Mouse (Mus musculus): ENCODE measurements at regions not wholly inside any gene's neighbourhood (a gene's known extent, or its start where the extent isn't known, plus 50 kb on each side); places are given as distances from the start of the nearest gene placed in this dataset.

- WGBS, result 17% methylated on average over 5 of the region's 5 CpGs
- Histone ChIP-seq H3K36me3 (ENCODE audit: control insufficient read depth, insufficient read depth, low read length) (no peaks in the 10 kb centered on the region), H3K27me3 (ENCODE audit: control insufficient read depth, insufficient read depth, low read length) (no peaks in the 10 kb centered on the region), H3K4me3 (ENCODE audit: extremely low read depth, insufficient read depth, insufficient read length) (no peak overlapping the region), H3K27ac (ENCODE audit: insufficient read depth, low read length) (no peak overlapping the region), H3K4me1 (ENCODE audit: control insufficient read depth, insufficient read depth, insufficient read length) (no peaks in the 10 kb centered on the region; the same call in 1 of the 2 replicates)
- peak; percentile 14; the same call in 1 of the 2 replicates for TF ChIP-seq CTCF (IDR thresholded peaks at IDR 0.05; ENCODE audit: extremely low read depth, insufficient read depth, insufficient read length, insufficient replicate concordance)
- TF ChIP-seq POLR2A (IDR thresholded peaks at IDR 0.05; ENCODE audit: low read depth, low read length), result no peak
- DNase-seq (ENCODE audit: low read depth in 1 of 2, low spot score in 2 of 2), result no peak
Observed at GRCm38 (mm10) chr9:104410211-104410610, 72.7 kb upstream of the Acpp start.

DNA sequence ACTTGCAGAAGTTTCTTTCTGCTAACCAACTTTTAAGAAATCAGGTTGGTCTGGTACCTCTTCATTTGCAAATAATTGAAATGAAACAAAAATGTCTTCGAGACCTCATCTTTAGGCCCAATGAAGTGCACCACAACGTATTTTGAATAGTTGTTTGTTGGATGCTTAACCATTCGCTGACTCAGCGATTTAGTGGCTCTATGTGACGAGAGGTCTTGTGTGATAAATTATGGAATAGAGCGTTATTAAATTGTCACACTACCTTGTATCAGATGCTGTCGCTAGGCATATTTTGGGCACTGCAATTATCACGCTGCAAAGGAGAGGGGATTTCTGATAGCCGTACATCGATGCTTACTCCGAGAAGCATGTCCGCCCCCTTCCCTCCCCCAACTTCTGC lies 71.8 kb upstream of the Acpp start:
- Histone ChIP-seq H3K36me3 (ENCODE audit: control insufficient read depth, insufficient read depth, low read length) (no peaks in the 10 kb centered on the region), H3K4me1 (ENCODE audit: control insufficient read depth, insufficient read depth, insufficient read length) (no peaks in the 10 kb centered on the region; the same call in 1 of the 2 replicates), H3K27me3 (ENCODE audit: control insufficient read depth, insufficient read depth, low read length) (no peaks in the 10 kb centered on the region), H3K27ac (ENCODE audit: insufficient read depth, low read length) (no peak overlapping the region), H3K4me3 (ENCODE audit: extremely low read depth, insufficient read depth, insufficient read length) (no peak overlapping the region)
- DNase-seq (ENCODE audit: low read depth in 1 of 2, low spot score in 2 of 2), result no peak
- TF ChIP-seq POLR2A (IDR thresholded peaks at IDR 0.05; ENCODE audit: low read depth, low read length) (no peak), CTCF (IDR thresholded peaks at IDR 0.05; ENCODE audit: extremely low read depth, insufficient read depth, insufficient read length, insufficient replicate concordance) (no peak)
- 22% methylated on average over 12 of the region's 12 CpGs for WGBS

GRCm38 (mm10) chr9:104408571-104409294 lies 71.2 kb upstream of the Acpp start:
- Histone ChIP-seq H3K36me3 (ENCODE audit: control insufficient read depth, insufficient read depth, low read length) (no peaks in the 10 kb centered on the region), H3K4me1 (ENCODE audit: control insufficient read depth, insufficient read depth, insufficient read length) (no peaks in the 10 kb centered on the region; the same call in 1 of the 2 replicates), H3K27ac (ENCODE audit: insufficient read depth, low read length) (no peak overlapping the region), H3K4me3 (ENCODE audit: extremely low read depth, insufficient read depth, insufficient read length) (no peak overlapping the region), H3K27me3 (ENCODE audit: control insufficient read depth, insufficient read depth, low read length) (no peaks in the 10 kb centered on the region)
- WGBS, result 16% methylated on average over 21 of the region's 21 CpGs
- TF ChIP-seq CTCF (IDR thresholded peaks at IDR 0.05; ENCODE audit: extremely low read depth, insufficient read depth, insufficient read length, insufficient replicate concordance) (no peak), POLR2A (IDR thresholded peaks at IDR 0.05; ENCODE audit: low read depth, low read length) (no peak)
- no peak for DNase-seq (ENCODE audit: low read depth in 1 of 2, low spot score in 2 of 2)

DNA sequence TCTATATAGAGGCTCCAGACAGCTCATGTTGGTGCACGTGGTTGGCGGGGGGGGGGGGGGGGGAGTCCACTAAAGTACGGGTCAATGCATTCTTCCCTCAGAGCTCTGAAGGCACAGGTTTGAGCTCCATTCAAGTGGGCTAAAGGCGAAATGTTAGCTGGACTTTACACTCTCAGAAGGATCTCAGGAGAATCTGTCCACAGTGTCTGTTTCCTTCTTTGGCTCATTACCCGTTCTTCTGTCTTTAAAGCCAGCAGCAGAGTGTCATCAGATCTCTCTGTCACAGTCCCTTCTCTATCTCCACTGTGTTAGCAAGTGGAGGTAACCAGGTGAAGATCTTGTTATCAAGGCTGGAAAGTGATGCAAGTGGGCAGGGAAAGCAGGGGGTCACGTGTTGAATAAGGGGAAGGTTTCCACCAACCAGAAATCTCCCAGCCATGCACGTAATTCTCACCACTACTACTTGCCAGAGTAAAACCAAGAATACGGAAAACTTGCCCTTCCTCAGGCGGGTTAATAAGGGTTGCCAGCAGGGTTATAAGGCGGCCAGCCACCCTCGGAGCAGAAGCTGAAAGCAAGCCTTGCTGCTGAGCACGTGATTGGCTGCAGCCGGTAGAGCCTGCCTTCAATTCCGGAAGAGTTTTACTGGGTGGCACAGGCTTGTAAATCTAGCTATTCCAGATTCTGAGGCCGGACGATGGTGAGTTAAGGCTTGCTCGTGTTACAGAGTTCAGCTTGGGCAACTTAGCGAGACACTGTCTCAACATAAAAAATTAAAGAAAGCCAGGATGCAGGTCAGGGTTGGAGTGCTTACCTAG lies 70.2 kb upstream of the Acpp start:
- WGBS, result 21% methylated on average over 18 of the region's 18 CpGs
- H3K4me3 ChIP-seq (ENCODE audit: extremely low read depth, insufficient read depth, insufficient read length), result peak overlapping the region; percentile 18; the same call in 1 of the 2 replicates

DNA sequence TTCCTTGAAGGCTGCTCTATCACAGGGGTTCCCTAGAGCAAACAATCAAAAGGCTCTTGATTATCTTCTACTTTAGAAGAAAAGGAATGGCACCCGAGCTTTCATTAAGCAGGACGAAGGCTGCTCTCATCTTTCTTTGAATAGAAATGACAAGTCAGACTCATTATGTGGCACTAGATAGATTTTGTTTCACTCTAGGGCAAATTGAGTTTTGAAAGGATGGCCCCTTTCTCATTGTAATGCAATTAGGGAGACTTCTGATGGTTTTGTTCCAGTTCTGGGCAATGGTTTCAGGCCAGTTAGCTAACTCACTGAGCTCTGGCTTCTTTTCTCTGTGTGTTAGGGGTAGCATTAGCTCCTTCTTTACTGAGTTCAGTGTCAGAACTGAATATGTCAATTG lies 69.5 kb upstream of the Acpp start:
- 82% methylated on average over 2 of the region's 2 CpGs for WGBS
- TF ChIP-seq CTCF (IDR thresholded peaks at IDR 0.05; ENCODE audit: extremely low read depth, insufficient read depth, insufficient read length, insufficient replicate concordance), result no peak
- no peak for TF ChIP-seq POLR2A (IDR thresholded peaks at IDR 0.05; ENCODE audit: low read depth, low read length)
- H3K4me3 ChIP-seq (ENCODE audit: extremely low read depth, insufficient read depth, insufficient read length), result no peak overlapping the region
- no peaks in the 10 kb centered on the region for H3K36me3 ChIP-seq (ENCODE audit: control insufficient read depth, insufficient read depth, low read length)
- no peaks in the 10 kb centered on the region; the same call in 1 of the 2 replicates for H3K4me1 ChIP-seq (ENCODE audit: control insufficient read depth, insufficient read depth, insufficient read length)
- no peak for DNase-seq (ENCODE audit: low read depth in 1 of 2, low spot score in 2 of 2)
- no peaks in the 10 kb centered on the region for H3K27me3 ChIP-seq (ENCODE audit: control insufficient read depth, insufficient read depth, low read length)
- H3K27ac ChIP-seq (ENCODE audit: insufficient read depth, low read length), result no peak overlapping the region

More for the DNA sequence above, 70.2 kb upstream of the Acpp start:
- no peak for DNase-seq (ENCODE audit: low read depth in 1 of 2, low spot score in 2 of 2)
- Histone ChIP-seq H3K36me3 (ENCODE audit: control insufficient read depth, insufficient read depth, low read length) (no peaks in the 10 kb centered on the region), H3K27me3 (ENCODE audit: control insufficient read depth, insufficient read depth, low read length) (no peaks in the 10 kb centered on the region), H3K27ac (ENCODE audit: insufficient read depth, low read length) (no peak overlapping the region), H3K4me1 (ENCODE audit: control insufficient read depth, insufficient read depth, insufficient read length) (no peaks in the 10 kb centered on the region; the same call in 1 of the 2 replicates)
- no peak for TF ChIP-seq CTCF (IDR thresholded peaks at IDR 0.05; ENCODE audit: extremely low read depth, insufficient read depth, insufficient read length, insufficient replicate concordance)
- TF ChIP-seq POLR2A (IDR thresholded peaks at IDR 0.05; ENCODE audit: low read depth, low read length), result no peak

DNA sequence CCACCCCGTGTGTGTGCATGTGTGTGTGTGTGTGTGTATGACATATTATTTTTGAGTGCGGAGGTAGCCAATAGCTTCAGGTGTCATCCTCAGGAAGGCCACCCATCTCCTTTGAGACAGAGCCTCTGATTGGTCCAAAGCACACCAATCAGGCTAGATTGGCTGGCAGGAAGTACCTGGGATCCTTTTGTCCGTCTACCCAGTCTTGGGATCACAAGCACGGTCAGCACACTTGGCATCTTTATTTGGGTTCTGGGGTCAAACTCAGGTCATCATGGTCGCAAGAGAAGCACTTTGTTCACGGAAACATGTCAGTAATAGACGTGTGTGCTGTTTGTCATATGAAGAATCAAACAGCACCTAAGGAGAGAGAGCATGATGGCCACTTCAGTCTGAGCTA lies 68.9 kb upstream of the Acpp start:
- Histone ChIP-seq H3K4me3 (ENCODE audit: extremely low read depth, insufficient read depth, insufficient read length) (no peak overlapping the region), H3K36me3 (ENCODE audit: control insufficient read depth, insufficient read depth, low read length) (no peaks in the 10 kb centered on the region), H3K4me1 (ENCODE audit: control insufficient read depth, insufficient read depth, insufficient read length) (no peaks in the 10 kb centered on the region; the same call in 1 of the 2 replicates), H3K27me3 (ENCODE audit: control insufficient read depth, insufficient read depth, low read length) (no peaks in the 10 kb centered on the region), H3K27ac (ENCODE audit: insufficient read depth, low read length) (no peak overlapping the region)
- DNase-seq (ENCODE audit: low read depth in 1 of 2, low spot score in 2 of 2), result no peak
- TF ChIP-seq POLR2A (IDR thresholded peaks at IDR 0.05; ENCODE audit: low read depth, low read length) (no peak), CTCF (IDR thresholded peaks at IDR 0.05; ENCODE audit: extremely low read depth, insufficient read depth, insufficient read length, insufficient replicate concordance) (no peak)
- WGBS, result 78% methylated on average over 7 of the region's 7 CpGs

Measured in spleen, adult 2 months (tissue).